Mouse (Mus musculus) myocyte (in vitro differentiated cells): ENCODE measurements around the gene Hipk4.

Experiments
- CEBPB ChIP-seq: IDR thresholded peaks from 2 replicates; pipeline ENCODE4 v1.6.1; 2011; ENCODE audit warnings: mild to moderate bottlenecking, moderate library complexity; ENCODE audit not compliant: poor library complexity, insufficient read depth, severe bottlenecking
- MYOG ChIP-seq, 3 experiments: IDR thresholded peaks; one replicate each; pipeline ENCODE4 v1.6.1; 2011; ENCODE audit warnings: control low read depth in 2 of 3, low read depth in 2 of 3, mild to moderate bottlenecking in 2 of 3; ENCODE audit not compliant: insufficient read length in 2 of 3, control insufficient read depth in 1 of 3, insufficient read depth in 1 of 3
- POLR2A ChIP-seq: IDR thresholded peaks from one replicate; pipeline ENCODE4 v1.6.1; 2011; ENCODE audit warnings: low read depth, mild to moderate bottlenecking, control low read depth, moderate library complexity; ENCODE audit not compliant: insufficient read length
- REST ChIP-seq: IDR thresholded peaks from one replicate; pipeline ENCODE4 v1.6.1; 2011; ENCODE audit warnings: mild to moderate bottlenecking, control low read depth, moderate library complexity; ENCODE audit not compliant: insufficient read depth, insufficient read length
- TCF3 ChIP-seq: IDR thresholded peaks from one replicate; pipeline ENCODE4 v1.6.1; 2011; ENCODE audit warnings: low read depth, control low read depth; ENCODE audit not compliant: insufficient read length
- USF1 ChIP-seq: IDR thresholded peaks from one replicate; pipeline ENCODE4 v1.6.1; 2011; ENCODE audit warnings: low read depth, mild to moderate bottlenecking, control low read depth, moderate library complexity

DNA sequence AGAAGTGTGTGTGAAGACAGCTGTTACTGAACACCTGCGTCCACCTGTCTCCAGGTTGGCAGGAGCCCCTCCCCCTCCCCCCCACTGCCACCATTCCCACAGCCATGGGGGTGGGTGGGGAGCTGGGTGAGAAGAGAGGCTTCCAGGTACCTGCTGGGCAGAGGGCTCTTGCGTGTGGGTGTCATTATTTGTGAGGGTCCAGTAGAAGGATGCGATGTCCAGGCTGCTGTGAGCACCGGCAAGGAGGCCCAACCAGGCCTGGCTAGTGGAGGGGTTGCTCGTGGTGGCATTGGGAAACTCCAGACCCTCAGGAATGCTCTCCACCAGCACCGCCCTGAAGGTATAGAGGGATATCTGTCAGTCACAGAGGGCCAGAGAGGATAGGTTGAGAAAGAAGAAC, 17.9 kb downstream of the Hipk4 start:
- TF ChIP-seq TCF3 (no peak), POLR2A (no peak), USF1 (no peak), REST (no peak), CEBPB (no peak), MYOG (IDR thresholded peaks at IDR 0.05; ENCODE audit: control insufficient read depth in 1 of 3, insufficient read depth in 1 of 3, insufficient read length in 2 of 3, low read depth in 2 of 3) (no peak)
